Mouse (Mus musculus) right cerebral cortex, postnatal 14 days (tissue): ENCODE results near the gene Dennd4a.
A peak's percentile ranks its signal among the peaks of the same experiment; 100 is the strongest.

ENCODE experiments used
- DNase-seq: peaks from one replicate; pipeline ENCODE4 v3.0.0; 2022

The Dennd4a gene

DNA sequence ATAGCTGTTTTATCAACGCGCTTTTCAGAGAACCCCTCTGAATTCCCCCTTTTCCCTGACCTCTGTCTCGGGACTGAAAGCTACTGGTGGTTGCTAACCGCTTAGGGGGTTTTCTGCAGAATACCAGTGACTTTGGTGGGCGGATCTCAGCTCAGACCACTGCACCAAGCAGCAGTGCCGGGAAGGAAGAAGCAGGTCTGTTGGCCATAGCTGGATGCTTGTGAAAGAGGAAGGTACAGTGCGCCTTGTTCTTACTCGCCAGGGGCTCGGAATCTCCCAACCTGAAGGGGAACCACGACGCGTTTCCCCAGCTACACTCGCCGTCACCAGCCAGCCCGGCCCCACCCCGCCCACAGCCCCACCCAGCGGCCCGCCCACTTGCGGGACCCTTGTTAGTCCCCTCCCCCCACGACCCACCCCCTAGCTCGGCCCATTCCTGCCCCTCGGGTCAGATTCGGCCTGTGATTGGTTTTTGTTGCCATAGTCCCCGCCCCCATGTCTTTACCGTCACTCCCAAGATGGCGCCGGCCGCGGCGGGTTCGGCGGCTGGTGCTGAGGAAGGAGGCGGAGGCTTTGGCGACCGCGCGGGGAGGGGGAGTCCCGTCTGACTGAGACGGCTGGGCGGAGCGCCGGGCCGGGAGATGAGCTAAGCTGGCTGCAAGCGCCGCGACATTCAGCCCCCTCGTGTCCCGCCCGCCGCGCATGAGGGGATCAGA lies at the start of gene Dennd4a:
TSS of gene Dennd4a (plus strand) at position 519 of the 716 bp plus-strand sequence.
- peak; percentile 99 for DNase-seq

DNA sequence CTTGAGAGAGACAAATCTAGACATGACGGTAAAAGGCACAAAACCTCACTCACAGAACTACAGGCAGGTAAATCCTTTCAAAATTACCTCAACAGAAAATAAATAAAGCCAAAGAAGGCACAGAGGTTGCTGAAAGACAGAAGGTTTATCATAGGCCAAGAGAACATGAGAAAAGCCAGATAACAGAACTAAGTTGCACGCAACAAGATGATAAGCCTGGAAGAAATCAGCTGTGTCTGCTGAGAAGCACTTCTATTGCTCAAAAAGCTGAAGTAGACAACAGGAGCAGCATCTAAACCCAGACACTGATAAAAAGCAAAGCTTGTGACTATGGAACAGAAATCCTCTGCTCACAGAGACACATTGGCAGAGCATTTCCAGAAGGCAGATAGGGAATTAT lies 46.3 kb upstream of the Dennd4a start:
- DNase-seq: no peak

DNA sequence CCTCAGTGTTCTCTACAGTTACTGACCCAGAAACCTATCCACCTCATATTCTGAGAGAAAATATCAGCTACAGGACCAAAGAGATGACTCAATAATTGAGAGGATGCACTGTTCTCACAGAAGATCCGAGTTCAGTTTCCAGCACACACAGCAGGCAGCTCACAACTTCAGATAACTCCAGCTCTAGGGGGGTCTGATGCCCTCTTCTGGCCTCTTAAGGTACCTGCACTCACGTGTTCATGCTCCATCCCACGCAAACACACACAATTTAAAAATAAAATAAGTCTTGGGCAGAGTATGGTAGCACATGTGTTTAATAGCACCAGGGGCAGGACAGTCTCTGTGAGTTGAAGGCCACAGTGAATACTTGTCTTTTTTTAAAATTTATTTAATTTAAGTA lies 45.0 kb upstream of the Dennd4a start:
- no peak for DNase-seq

DNA sequence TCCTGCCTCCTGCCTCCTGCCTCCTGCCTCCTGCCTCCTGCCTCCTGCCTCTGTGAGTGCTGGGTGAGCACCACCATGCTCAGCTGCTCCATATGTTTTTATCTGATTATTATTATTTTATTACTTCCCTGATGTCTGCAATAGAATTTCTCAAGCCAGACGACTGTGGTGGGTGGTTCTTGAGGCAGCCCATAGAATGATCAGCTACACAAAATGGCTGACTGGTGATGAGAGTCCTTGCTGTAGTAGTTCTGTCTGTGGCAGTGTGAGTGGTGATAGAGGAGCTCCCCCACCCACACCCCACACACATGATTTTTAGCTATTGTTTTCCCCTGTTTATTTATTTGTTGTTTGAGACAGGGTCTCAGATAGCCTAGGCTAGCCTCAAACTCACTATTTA lies 43.3 kb upstream of the Dennd4a start:
- no peak for DNase-seq

DNA sequence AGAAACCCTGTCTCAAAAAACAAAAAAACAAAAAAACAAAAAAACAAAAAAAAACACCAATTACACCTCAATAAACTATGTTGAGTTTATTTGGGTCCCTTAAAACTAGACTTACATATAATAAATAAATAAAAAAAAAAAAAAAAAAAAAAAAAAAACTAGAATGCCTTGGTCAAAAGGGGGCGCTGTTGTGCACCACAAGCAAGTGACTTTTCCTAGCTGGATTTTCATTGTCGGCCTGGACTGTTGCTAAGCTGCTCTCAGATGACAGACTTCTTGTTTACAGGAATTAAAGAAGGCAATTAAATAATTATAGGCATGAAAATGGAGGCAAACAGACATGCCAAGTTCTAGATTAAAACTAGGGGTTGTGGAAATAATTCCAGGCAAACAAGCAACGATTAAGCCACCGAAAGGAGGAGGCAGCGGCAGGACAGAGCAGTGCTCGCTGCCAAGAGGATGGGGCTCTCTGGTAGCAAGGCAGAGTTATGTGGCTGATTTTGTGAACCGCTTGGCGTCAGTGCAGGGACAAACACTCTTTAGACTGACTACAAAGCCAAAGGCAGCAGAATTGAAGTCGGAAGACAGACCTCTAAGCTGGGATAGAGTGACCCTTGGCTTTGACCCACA lies 42.0 kb upstream of the Dennd4a start:
- peak; percentile 58 for DNase-seq

DNA sequence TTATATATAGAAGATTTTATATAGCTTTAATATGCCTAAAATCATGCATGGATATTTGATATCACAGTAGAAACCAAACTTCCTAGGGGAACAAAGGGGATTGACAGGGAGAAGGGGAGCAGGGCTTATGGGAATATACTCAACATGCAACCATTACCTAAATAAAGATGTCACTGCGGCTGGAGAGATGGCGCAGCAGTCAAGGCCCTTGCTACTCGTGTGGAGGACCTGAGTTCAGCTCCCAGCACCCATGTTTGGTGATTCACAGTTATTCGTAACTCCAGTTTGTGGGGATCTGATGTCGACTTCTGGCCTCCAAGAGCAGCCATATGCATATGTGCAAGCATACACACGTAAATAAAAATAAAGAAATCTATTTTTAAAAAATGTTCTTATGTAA lies 41.2 kb upstream of the Dennd4a start:
- DNase-seq: no peak

DNA sequence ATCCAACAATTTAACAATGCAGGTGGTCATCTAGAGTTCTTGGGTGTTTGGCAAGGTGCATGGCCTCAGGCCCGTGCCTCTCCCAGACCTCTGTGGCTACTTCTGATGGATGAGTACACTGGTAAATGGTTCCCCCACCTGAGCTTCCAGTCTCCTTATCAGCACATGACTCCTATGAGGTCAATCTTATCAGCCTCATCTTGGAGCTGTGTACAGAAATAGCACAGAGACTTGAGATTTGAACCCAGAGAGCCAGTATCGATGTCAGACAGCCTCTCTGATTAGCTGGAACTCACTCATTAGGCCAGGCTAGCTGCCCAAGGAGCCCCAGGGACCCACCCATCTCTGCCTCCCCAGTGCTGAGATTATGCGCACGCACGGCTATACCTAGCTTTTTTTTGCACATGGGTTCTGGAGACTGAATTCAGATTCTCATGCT lies 40.7 kb upstream of the Dennd4a start:
- DNase-seq: no peak

DNA sequence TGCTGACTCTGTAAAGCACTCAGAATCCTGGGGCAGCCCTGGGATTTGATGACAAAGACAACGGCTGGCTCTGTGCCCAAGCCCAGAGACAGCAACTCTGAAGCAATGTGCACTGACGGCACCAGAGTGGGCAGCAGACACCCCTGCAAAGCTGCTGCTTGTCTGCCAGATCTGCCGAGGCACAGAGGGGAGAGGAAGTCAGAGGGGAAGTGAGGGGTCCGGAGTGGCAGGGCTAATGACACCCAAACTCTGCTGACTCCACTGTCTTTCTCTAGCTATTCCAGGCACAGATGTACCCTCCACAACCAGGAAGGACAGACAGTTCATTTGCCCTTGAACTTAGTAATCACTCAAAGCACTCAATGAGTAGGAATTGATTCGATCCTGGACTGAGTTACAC lies 39.9 kb upstream of the Dennd4a start:
- DNase-seq: peak; percentile 70

DNA sequence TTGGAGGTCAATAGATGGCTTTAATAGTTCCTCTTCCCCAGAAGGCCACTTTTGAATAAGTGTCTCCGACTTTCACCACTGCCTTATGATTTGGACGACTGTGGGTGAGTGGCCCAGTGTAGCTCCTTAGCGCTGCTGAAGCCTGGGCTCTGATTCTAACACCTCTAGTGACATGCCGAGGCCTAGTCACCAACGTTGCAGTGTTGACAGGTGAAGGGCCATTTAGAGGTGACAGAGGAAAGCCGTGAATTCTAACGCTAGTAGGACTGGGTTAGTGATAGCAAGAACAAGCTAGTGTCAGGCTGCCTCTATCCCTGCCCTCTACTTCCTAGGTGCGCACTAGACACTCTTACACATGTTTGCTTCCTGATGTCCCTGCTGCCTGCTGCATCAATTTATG lies 37.9 kb upstream of the Dennd4a start:
- no peak for DNase-seq

DNA sequence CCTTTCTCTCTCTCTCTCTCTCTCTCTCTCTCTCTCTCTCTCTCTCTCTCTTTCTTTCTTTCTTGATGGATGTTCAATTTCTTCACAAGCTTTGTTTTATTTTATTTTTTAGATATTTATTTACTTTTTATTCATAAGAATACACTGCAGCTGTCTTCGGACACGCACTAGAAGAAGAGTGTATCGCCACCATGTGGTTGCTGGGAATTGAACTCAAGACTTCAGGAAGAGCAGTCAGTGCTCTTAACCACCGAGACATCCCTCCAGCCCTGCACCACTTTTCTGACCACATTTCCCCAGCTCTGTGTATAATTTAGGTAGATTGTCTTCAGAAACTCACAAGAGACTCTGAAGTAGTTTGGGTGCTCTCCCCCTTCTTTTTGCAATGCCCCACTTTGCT lies 37.2 kb upstream of the Dennd4a start:
- DNase-seq: no peak

DNA sequence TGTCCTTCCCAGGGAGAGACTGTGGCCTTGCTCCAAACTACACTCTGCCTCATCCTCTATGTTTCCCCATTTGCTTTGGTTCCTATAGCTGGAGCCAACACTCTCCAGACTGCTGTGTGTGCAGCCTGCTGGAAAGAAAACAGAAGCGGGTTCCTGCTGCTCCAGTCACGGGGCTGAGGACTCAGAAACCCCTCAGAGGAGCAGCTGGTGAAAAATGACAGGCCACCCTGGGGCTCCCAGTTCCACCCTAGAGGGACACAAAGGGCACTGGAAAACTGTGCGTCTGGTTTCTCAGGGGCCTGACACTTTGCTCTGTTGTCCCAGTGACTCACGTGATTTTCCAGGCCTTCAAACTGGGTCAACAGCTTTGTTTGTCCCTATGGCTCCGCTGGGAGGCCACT lies 36.7 kb upstream of the Dennd4a start:
- DNase-seq: peak; percentile 38

DNA sequence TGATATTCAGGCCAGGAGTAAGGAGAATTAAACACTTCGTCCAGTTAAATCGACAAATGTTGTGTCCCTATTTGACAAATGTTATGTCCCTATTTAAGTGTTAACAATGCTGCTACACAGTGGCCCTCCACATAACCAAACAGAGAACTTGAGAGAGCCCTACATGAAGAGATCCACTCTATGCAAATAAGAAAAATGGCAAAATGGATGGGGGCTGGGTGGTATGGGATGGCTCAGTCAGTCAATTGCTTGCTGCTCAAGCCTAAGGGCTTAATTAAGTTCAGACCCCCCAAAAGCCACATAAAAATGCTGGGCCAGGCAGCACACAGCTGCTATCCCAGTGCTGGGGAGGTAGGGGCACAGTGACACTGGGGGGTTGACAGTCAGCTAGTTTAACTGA lies 36.3 kb upstream of the Dennd4a start:
- no peak for DNase-seq

DNA sequence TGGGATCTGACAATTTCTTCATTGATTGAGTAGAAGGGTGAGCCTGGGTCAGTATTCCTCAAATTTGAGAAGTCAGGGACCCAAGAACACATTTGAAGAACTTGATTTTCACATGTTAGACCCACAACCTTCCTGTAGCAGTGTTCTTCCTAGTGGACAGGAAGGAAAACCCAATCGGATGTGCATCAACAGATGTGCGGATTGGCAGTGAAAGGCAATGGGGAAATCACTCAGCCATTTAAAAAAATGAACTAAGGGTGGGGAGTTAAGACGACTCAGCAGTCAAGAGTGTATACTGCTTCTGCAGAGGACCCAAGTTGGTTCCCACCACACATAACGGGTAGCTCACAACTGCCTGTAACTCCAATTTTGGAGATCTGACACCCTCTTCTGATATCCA lies 35.6 kb upstream of the Dennd4a start:
- DNase-seq: no peak

DNA sequence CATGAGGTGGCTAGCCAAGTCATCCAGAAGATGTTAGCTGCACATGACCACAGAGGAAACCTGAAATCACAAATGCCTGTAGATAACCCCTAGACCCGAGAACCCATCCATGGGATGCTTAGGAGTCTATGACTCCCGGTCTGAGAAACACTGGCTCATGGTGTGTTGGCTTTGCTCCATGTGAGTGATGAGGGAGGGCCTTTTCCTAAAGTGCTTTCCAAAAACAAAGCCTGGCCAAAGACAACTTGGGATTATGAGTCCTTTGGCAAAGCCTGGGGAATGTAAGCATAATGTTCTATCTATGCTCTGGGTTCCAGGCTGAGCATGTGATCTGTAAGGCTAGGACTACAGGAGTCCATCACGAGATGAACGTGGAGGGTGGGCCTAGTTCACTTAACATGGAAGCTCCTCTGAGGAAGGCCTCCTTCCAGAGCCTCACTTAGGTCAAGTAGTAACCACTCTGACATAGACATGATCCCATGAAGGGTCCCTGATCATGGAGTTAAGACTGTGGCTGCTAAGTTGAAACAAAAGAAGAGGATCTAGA lies 33.6 kb upstream of the Dennd4a start:
- DNase-seq: no peak

DNA sequence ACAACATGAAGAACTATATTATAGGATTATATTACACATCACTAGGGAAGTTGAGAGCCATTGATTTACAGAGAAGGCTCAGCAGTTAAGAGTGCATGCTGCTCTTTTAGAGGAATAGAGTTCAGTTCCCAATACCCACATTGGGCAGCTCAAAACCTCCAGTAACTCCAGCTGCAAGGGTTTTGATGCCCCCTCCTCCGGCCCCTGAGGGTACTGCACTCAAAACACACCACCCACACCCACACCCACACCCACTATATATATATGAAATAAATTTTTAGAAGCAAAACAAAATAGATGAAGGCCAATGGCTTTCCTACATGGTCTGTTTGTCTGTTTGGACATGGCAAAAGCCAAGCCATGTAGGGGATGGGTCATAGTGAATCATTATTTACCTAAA lies 33.0 kb upstream of the Dennd4a start:
- DNase-seq: no peak

DNA sequence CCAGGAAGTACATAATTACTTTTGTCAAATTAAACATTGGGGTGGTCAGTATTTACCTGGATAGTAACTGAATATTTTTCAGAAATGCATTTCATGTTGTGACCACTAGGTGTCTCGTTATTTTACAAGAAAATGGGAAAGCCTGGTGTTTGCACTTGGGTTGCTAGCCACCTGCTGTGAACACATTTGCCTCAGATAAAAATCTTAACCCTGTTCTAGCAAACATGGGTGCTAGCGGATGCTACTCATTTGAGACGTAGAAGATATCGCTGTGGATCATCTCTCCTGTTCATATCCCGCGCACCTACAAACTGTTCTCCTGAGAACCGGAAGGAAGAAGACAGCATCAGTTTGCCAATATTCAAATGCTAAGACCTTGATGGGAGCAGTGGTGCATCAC lies 31.5 kb upstream of the Dennd4a start:
- DNase-seq: no peak

DNA sequence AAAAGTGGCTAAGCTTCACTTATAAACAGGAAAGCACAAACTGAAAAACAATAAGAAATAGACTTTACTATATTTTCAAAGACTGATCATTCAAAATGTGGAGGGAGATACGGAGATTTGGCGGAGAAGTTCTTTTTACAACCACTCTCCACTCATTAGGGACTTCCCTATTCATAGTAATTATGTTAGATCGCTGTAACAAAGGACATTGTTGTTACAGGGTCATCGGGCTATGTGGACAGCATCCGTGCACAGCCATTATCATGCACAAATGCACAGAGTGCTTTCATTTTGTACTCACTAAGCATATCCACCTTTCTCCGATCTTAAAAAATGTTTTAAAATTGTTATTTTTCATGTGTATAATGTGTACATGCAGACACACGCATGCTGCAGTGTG lies 27.6 kb upstream of the Dennd4a start:
- DNase-seq: no peak

DNA sequence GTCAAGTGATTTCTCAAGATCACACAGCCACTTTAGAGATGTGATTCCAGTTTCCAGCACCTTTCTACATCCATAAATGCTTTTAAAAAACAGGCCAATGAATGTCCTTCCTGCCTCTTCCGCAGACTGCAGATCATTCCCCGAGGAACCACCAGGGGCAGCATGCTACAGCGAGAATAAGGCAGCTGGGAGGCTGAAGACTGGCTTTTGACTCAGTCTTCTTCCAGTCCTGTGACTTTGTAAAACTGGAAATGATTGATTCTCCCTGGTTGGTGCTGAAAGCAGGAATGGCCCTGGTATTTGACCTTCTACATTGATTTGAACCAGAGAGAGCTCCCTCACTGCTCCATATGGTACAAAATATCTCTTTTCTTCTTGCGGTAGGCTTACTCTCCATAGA lies 26.3 kb upstream of the Dennd4a start:
- DNase-seq: peak; percentile 48

DNA sequence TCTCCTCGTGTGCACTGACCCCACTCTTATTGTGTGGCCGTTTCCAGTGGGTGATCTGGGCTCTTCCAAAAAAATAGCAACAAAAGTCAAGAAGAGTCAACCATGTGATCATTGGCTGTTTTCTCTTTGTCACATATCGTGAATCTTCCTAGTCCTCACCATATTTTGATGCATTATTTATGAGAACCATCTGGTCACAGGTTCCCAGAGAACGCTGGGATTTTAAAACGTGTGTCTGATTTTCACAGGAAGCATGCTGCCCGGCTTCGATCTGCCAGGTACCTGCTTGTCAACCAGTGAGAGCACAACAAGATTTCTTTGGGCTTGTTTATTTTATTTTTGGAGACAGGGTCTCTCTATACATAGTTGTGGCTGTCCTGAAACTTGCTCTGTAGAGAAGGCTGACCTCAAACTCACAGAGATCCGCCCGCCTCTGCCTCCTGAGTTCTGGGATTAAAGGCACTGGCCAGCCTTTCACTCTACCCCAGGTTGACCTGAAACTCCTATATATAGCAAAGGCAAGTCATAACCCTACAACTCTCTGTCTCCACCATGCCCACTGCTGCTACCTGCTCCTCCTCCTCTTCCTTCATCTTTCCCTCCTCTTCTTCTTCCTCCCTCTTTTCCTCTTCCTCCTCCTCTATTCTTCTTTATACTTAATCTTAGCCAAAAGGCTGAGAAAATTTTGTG lies 24.8 kb upstream of the Dennd4a start:
- DNase-seq: no peak

DNA sequence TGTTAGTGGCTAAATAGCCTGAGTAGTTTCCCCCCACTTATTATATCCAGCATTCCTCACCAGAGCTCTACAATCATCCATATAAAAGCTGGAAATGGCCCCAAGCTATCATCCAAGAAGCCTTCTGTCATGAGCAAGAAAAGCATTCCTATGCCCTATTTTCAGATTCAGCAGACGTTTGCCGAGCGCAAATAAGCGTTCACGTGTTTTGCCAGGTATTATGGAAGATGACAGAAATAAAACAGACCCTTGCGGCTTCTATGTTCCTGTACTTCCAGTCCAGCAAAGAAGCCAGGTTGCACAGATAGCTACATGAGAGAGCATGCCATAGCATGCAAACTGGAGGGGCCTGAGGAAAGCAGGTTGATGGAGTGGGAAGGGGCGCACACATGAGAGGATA lies 23.1 kb upstream of the Dennd4a start:
- no peak for DNase-seq

DNA sequence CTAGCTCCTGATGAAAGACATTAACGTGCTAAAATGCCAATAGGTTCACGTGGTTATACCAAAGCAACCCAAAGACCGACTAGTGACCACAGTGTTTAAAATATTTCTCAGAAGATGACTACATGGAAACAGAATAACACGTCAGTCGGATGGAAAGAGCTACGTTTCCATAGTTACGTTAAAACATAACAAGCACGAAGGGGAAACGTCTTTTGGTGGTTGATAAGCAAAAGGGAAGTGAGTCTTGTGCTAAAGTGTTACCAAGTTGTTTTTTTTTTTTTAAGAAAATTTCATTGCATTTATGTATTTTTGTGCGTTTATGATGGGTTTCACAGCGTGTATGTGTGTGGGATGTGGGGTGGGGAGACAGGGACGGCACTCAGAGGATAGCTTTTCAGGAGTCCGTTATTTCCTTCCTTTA lies 21.8 kb upstream of the Dennd4a start:
- DNase-seq: no peak

DNA sequence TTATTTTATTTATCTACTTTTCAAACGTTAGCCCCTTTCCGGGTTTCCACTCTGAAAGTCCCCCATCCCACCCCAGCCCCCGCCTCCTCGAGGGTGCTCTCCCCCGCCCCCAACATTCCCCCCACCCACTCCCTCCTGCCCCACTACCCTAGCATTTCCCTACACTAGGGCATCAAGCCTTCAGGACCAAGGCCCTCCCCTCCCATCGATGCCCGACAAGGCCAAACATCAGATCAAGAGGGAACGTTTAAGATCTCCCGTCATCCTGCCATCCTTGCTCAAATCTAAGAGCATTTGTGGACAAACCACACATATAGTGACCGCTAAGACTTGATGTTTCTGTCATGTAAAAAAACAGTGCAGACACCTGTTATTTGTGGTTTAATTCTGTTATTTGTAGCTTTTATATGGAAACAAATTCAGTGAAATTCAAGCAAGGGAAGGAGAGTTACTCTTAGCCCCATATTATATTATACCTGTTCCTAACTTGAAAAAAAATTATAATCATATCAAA lies 21.2 kb upstream of the Dennd4a start:
- DNase-seq: no peak
